Mouse (Mus musculus) liver, embryonic 14.5 days (tissue): Measurements from ENCODE around the gene Fgfr2.

Source experiments
- CTCF ChIP-seq: IDR thresholded peaks from 2 replicates; pipeline ENCODE4 v1.5.1; 2016; ENCODE audit warnings: antibody characterized with exemption, low read depth, control low read depth
- EP300 ChIP-seq: IDR thresholded peaks from 2 replicates; pipeline ENCODE4 v1.6.1; 2016; ENCODE audit warnings: antibody characterized with exemption, low read depth

DNA sequence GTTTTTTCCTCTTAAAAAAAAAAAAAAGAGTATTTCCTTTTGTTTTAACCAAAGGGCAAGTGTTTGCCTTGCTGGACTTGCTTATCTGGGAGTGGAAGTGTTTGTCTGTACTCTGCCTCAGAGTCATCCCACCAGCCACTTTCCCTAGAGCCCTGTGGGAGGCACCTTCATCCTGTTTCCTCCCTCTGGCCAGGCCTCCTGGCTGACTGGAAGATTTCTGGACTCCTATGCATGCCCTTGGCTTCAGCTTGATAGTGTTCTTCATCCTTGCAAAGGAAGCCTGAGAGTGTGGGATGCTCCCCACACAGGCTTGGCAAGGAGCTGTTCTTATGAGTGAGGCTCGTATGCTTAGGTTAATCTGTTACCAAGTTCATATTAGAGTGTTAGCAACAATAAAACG, 2468.6 kb downstream of the Fgfr2 start:
- TF ChIP-seq CTCF (no peak), EP300 (no peak)
